Mouse (Mus musculus) cerebellum, adult 2 months (tissue): ENCODE measurements around the gene Gal3st2b.
"Not testable (repeated sequence)": the region's sequence is repeated elsewhere in the genome, so short reads cannot be mapped to it uniquely, and the experiment has no call there.

Experiments
- CTCF ChIP-seq: fragments of 200-500 bp; IDR thresholded peaks from 2 replicates; pipeline ENCODE4 v1.5.1; 2011; ENCODE audit warnings: low read depth, mild to moderate bottlenecking, control low read depth, low read length, moderate library complexity, borderline replicate concordance; ENCODE audit not compliant: insufficient read depth
- POLR2A ChIP-seq: fragments of 200-500 bp; IDR thresholded peaks from 2 replicates; pipeline ENCODE4 v1.6.1; 2011; ENCODE audit warnings: low read length, control low read depth, borderline replicate concordance; ENCODE audit not compliant: insufficient read depth

GRCm38 (mm10) chr1:93901291-93901690 lies 16.8 kb upstream of the Gal3st2b start:
- TF ChIP-seq CTCF, POLR2A: not testable (repeated sequence)
